Mouse (Mus musculus): ENCODE results near the gene Kctd20. TPM values are rescaled to one million over a fixed set of nuclear protein-coding genes. Genes with fewer than 3 reads are reported as not detected.

The Kctd20 gene
- 130 and 131 TPM in 2 replicates for total RNA-seq (2015)
- total RNA-seq (2017) = 203 and 222 TPM in 2 replicates

GRCm38 (mm10) chr17:28951831-28952799, at the start of gene Kctd20:
TSS of gene Kctd20 (plus strand) at chr17:28951950.
- peak; percentile 76 for ATAC-seq (ENCODE audit: poor library complexity, severe bottlenecking)

GRCm38 (mm10) chr17:28904546-28905376, 47.0 kb upstream of the Kctd20 start:
- ATAC-seq (ENCODE audit: poor library complexity, severe bottlenecking) = peak; percentile 55

GRCm38 (mm10) chr17:28905377-28905916, 46.3 kb upstream of the Kctd20 start:
- no peak for ATAC-seq (ENCODE audit: poor library complexity, severe bottlenecking)

- no peak for ATAC-seq (ENCODE audit: poor library complexity, severe bottlenecking)
Observed at GRCm38 (mm10) chr17:28907959-28908358, 43.8 kb upstream of the Kctd20 start.

GRCm38 (mm10) chr17:28909252-28909941, 42.4 kb upstream of the Kctd20 start:
- ATAC-seq (ENCODE audit: poor library complexity, severe bottlenecking) = peak; percentile 66

GRCm38 (mm10) chr17:28910139-28910538, 41.6 kb upstream of the Kctd20 start:
- no peak for ATAC-seq (ENCODE audit: poor library complexity, severe bottlenecking)

- ATAC-seq (ENCODE audit: poor library complexity, severe bottlenecking) = no peak
Observed at GRCm38 (mm10) chr17:28913200-28913599, 38.5 kb upstream of the Kctd20 start.

- ATAC-seq (ENCODE audit: poor library complexity, severe bottlenecking) = no peak
Observed at GRCm38 (mm10) chr17:28913940-28914339, 37.8 kb upstream of the Kctd20 start.

GRCm38 (mm10) chr17:28915060-28915628, 36.6 kb upstream of the Kctd20 start, which contains the start of gene 4930539E08Rik:
TSS of gene 4930539E08Rik (minus strand) at chr17:28915324.
- ATAC-seq (ENCODE audit: poor library complexity, severe bottlenecking) = no peak

- ATAC-seq (ENCODE audit: poor library complexity, severe bottlenecking) = no peak
Observed at GRCm38 (mm10) chr17:28916520-28916919, 35.2 kb upstream of the Kctd20 start.

- peak; percentile 73 for ATAC-seq (ENCODE audit: poor library complexity, severe bottlenecking)
Observed at GRCm38 (mm10) chr17:28921086-28921485, 30.7 kb upstream of the Kctd20 start.

GRCm38 (mm10) chr17:28922096-28922495, 29.7 kb upstream of the Kctd20 start:
- peak; percentile 65 for ATAC-seq (ENCODE audit: poor library complexity, severe bottlenecking)

- ATAC-seq (ENCODE audit: poor library complexity, severe bottlenecking) = no peak
Observed at GRCm38 (mm10) chr17:28924957-28925595, 26.7 kb upstream of the Kctd20 start.

- peak; percentile 62 for ATAC-seq (ENCODE audit: poor library complexity, severe bottlenecking)
Observed at GRCm38 (mm10) chr17:28926380-28926779, 25.4 kb upstream of the Kctd20 start.

- peak; percentile 54 for ATAC-seq (ENCODE audit: poor library complexity, severe bottlenecking)
Observed at GRCm38 (mm10) chr17:28926866-28927635, 24.7 kb upstream of the Kctd20 start.

GRCm38 (mm10) chr17:28928004-28928403, 23.7 kb upstream of the Kctd20 start:
- no peak for ATAC-seq (ENCODE audit: poor library complexity, severe bottlenecking)

- ATAC-seq (ENCODE audit: poor library complexity, severe bottlenecking) = no peak
Observed at GRCm38 (mm10) chr17:28929369-28929768, 22.4 kb upstream of the Kctd20 start.

- peak; percentile 74 for ATAC-seq (ENCODE audit: poor library complexity, severe bottlenecking)
Observed at GRCm38 (mm10) chr17:28930392-28931074, 21.2 kb upstream of the Kctd20 start.
